Mouse (Mus musculus) kidney, adult 2 months (tissue): ENCODE data around the gene Ago1.

ENCODE experiments used
- CTCF ChIP-seq: fragments of 200-500 bp; conservative IDR thresholded peaks from 2 replicates; pipeline ENCODE4 v1.5.1; 2011; ENCODE audit warnings: low read depth, mild to moderate bottlenecking, control low read depth, low read length, moderate library complexity, mixed read lengths; ENCODE audit not compliant: insufficient read depth, insufficient read length
- POLR2A ChIP-seq: fragments of 200-500 bp; IDR thresholded peaks from one replicate; pipeline ENCODE4 v1.6.1; 2011; ENCODE audit warnings: low read depth, low read length, control low read depth

- TF ChIP-seq CTCF (no peak), POLR2A (no peak)
Measured at GRCm38 (mm10) chr4:126447126-126447525, 21.3 kb downstream of the Ago1 start.
